Mouse (Mus musculus) cerebellum, adult 2 months (tissue): Measurements from ENCODE around the gene Uvrag.

Experiments used
- CTCF ChIP-seq: fragments of 200-500 bp; IDR thresholded peaks from 2 replicates; pipeline ENCODE4 v1.5.1; 2011; ENCODE audit warnings: low read depth, mild to moderate bottlenecking, control low read depth, low read length, moderate library complexity, borderline replicate concordance; ENCODE audit not compliant: insufficient read depth
- POLR2A ChIP-seq: fragments of 200-500 bp; IDR thresholded peaks from 2 replicates; pipeline ENCODE4 v1.6.1; 2011; ENCODE audit warnings: low read length, control low read depth, borderline replicate concordance; ENCODE audit not compliant: insufficient read depth

DNA sequence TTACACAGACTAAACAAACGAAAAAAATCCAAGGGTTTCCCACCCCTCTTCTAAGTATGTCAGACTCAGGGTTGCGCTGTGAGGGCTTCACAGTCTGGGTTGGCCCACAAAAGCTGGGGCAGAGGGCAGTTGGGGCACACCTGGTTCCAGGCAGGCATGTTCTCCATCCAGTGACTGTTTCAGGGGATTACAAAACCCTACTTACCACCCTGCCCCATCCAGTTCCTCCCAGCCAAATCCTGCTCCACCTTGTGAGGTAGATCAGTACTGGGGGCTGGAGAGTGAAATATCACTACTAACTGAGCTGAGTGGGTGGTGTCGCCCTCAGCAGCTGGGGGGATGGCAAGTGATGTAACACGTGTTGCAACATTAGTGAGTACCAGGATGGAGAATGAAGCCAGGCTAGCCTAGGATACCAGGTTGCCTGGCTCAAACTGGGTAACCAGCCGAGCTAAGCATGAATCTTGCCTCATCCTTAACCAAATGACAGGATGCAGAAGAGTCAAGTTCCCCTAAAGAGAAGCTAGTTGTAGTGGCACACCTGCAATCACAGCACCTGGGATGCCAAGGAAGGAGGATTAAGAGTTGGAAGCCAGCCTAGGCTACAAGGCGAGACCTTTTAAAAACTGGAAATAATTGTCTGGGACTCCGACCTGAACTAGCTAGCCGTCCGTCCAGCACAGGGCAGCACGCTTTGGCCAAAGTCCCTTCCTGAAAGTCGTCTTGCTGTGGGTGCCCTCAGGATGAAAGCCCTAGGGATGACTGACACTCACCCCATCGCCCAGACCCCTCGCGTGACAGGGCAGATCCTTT lies 40.9 kb upstream of the Uvrag start:
- no peak for TF ChIP-seq CTCF
- TF ChIP-seq POLR2A: no peak
